Mouse (Mus musculus) Patski (cell line): ENCODE measurements around the gene Gm7029. TPM values are rescaled to one million over a fixed set of nuclear protein-coding genes. Genes with fewer than 3 reads are reported as not detected.
A peak's percentile ranks its signal among the peaks of the same experiment; 100 is the strongest.

ENCODE experiments used
- ATAC-seq: fragments of 100-300 bp; one replicate; pipeline ENCODE4 v1.8.0; 2021
- CTCF ChIA-PET: fragments of 350-600 bp; sonication (Branson Sonifier 250); formaldehyde crosslinking; loops from one replicate; lab custom pipeline; 2022; ENCODE audit warnings: inconsistent platforms; lab: Charles Lee
- POLR2A ChIA-PET: fragments of 350-600 bp; sonication (Branson Sonifier 250); formaldehyde crosslinking; loops from one replicate; lab custom pipeline; 2022; ENCODE audit warnings: antibody characterized with exemption, inconsistent platforms; lab: Charles Lee
- DNase-seq: peaks from one replicate; pipeline ENCODE4 v3.0.0-alpha.2; 2011; ENCODE audit warnings: low read depth, low spot score
- H3K27me3 ChIP-seq: fragments of 371-371 bp; one replicate; pipeline ENCODE4 v1.5.1; 2021
- CTCF ChIP-seq: fragments of 100-300 bp; IDR thresholded peaks from one replicate; pipeline ENCODE4 v1.5.1; 2021
- in situ Hi-C: fragments of 300-500 bp; cut with MboI; formaldehyde crosslinking; loops from 3 replicates; pipeline ENCODE4 v1.11.1; 2018; ENCODE audit warnings: low pct_unique_long_range_greater_than_20kb, mixed read lengths
- polyA plus RNA-seq: library from polyadenylated mRNA; unstranded; gene quantifications from one replicate; pipeline ENCODE4 v1.2.3, GENCODE M21; 2021

Gene Gm7029
- polyA plus RNA-seq, 1 experiment from 2014 or later, result not detected

DNA sequence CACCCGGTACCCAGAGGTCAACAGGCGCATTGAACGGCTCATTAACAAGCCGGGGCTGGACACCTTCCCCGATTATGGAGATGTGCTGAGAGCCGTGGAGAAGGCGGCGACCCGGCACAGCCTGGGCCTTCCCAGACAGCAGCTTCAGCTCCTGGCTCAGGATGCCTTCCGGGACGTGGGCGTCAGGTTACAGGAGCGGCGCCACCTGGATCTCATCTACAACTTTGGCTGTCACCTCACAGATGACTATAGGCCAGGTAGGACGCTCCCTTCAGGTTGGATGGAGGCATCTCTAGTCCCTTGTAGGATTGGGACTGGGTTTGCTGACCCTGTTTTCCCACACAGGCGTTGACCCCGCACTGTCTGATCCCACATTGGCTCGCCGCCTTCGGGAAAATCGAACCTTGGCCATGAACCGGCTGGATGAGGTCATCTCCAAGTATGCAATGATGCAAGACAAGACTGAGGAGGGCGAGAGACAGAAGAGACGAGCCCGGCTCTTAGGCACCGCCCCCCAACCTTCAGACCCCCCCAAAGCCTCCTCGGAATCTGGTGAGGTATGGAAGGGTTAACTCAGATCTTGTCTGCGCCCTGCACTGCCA lies 38.3 kb downstream of the Gm7029 start:
- no peak for TF ChIP-seq CTCF
- H3K27me3 ChIP-seq, result no peaks in the 10 kb centered on the region
- in situ Hi-C loops, result no loop called here
- ATAC-seq (no peak), DNase-seq (no peak)
- ChIA-PET POLR2A (interaction anchor here (0.6 to 1.0 kb wide), 2 partner anchors 18 to 90 kb away, joined by 3 read pairs; partner anchors contain the start of gene Rgl2), CTCF (no interaction called here)

DNA sequence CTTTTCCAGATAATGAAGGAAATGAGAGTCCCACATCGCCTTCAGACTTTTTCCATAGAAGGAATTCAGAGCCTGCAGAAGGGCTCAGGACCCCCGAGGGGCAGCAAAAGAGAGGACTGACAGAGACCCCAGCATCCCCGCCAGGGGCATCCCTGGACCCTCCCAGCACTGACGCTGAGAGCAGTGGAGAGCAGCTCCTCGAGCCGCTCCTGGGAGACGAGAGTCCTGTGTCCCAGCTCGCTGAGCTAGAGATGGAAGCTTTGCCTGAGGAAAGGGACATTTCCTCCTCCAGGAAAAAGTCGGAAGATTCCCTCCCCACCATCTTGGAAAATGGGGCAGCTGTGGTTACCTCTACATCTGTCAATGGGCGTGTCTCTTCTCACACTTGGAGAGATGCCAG lies 39.6 kb downstream of the Gm7029 start:
- no peak for TF ChIP-seq CTCF
- H3K27me3 ChIP-seq, result no peaks in the 10 kb centered on the region
- ChIA-PET POLR2A (no interaction called here), CTCF (no interaction called here)
- ATAC-seq (no peak), DNase-seq (no peak)
- in situ Hi-C loops, result no loop called here

DNA sequence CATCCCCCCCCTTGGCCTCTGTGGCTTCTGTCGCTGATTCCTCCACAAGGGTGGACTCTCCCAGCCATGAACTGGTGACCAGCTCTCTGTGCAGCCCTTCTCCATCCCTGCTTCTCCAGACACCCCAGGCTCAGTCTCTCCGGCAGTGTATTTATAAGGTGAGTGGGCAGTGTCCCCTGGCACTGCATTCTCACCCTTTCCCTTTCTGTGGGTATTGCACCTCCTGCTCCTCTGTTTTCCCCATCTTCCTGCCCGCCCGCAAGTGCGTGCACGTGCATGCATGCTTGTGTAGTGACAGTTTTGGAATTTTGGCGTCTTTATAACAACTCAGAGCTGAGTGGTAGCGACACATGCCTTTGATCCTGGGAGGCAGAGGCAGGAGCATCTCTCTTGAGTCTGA lies 40.3 kb downstream of the Gm7029 start:
- no peak for DNase-seq
- ChIA-PET CTCF (no interaction called here), POLR2A (no interaction called here)
- TF ChIP-seq CTCF, result no peak
- ATAC-seq, result no peak
- H3K27me3 ChIP-seq, result no peaks in the 10 kb centered on the region
- in situ Hi-C loops, result no loop called here

DNA sequence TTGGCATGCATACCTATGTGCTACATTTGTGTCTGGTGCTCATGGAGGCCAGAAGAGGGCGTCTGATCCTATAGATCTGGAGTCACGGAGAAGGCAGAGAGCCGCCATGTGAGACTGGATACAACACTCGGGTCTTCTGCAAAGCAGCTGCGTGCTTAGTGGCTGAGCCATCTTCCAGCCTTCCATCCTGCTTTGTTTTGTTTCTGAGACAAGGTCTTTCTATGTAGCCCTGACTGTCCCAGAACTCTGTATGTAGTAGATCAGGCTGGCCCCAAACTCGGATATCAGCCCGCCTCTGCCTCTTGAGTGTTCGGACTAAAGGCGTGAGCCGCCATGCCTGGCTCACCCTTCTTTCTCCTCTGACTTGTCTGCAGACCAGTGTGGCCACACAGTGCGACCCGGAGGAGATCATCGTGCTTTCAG lies 41.3 kb downstream of the Gm7029 start:
- CTCF ChIA-PET, result interaction anchor here (0.5 to 1.3 kb wide), 2 partner anchors 12 to 18 kb away, joined by 3 to 4 read pairs; no protein-coding TSS in a partner anchor
- in situ Hi-C loops, result no loop called here
- DNase-seq, result no peak
- ATAC-seq, result no peak
- POLR2A ChIA-PET, result interaction anchor here (0.7 kb wide), 1 partner anchor 122 kb away, joined by 3 read pairs; no protein-coding TSS in a partner anchor
- no peak for TF ChIP-seq CTCF
- no peaks in the 10 kb centered on the region for H3K27me3 ChIP-seq

DNA sequence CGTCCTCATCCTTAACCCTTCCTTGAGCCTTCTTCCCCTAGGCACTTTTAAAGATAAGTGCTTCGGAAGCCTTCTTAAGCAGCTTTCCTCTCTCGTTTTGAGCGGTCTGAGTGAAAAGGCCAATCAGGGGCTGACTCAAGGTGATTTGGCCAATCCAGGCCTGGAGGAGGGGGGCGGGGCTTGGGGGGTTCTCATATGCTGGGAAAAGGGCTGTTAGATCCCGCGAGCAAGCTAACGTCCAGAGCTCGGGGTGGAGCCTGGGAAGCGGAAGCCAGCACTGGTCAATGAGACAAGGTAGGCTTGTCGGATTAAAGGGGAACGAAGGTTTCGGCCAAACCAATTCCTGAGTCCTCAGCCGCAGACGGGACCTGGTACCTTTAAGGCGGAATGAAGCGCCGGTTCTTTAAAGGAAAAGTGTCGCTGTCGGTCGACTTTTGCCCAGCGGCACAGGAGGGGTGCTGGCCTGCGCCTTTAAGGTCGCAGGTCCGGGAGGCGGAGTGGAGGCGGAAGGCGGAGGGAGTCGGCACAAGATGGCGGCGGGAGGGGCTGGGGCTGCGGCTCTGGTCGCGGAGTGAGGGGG lies 42.1 kb downstream of the Gm7029 start, which contains the start of the genes Tapbp and Zbtb22:
Tapbp (plus strand) TSS at position 229 of the 580 bp plus-strand sequence.
Zbtb22 (plus strand) TSS at position 234 of the 580 bp plus-strand sequence.
- DNase-seq (peak; percentile 98), ATAC-seq (peak; percentile 92)
- CTCF ChIA-PET, result interaction anchor here (0.9 to 1.3 kb wide), 2 partner anchors 11 to 27 kb away, joined by 4 read pairs; no protein-coding TSS in a partner anchor
- POLR2A ChIA-PET, result no interaction called here
- no peak for TF ChIP-seq CTCF
- in situ Hi-C loops, result no loop called here
- no peaks in the 10 kb centered on the region for H3K27me3 ChIP-seq

DNA sequence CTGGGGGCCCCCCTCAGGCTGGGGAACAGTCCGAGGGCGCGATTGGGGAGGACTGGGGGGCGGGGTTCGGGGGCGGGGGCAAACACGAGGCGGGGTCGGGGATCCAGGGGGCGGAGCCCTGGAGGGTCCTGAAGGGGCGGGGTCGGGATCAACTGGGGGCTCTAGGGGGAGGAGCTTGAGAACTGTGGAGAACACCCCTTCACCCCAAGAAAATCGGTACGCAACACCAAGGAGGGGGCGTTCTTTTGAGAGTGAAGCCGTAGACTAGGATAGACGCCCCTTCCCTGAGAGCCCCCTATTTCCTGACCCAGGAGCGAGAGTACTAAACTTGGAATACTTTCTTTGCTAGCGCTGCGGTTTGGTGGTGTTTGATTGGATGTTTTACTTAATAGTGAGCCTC lies 42.7 kb downstream of the Gm7029 start:
- ATAC-seq, result no peak
- DNase-seq, result no peak
- in situ Hi-C loops, result no loop called here
- CTCF ChIA-PET, result interaction anchor here (0.9 to 1.3 kb wide), 2 partner anchors 10 to 28 kb away, joined by 4 read pairs; no protein-coding TSS in a partner anchor
- POLR2A ChIA-PET, result no interaction called here
- TF ChIP-seq CTCF, result no peak
- no peaks in the 10 kb centered on the region for H3K27me3 ChIP-seq

DNA sequence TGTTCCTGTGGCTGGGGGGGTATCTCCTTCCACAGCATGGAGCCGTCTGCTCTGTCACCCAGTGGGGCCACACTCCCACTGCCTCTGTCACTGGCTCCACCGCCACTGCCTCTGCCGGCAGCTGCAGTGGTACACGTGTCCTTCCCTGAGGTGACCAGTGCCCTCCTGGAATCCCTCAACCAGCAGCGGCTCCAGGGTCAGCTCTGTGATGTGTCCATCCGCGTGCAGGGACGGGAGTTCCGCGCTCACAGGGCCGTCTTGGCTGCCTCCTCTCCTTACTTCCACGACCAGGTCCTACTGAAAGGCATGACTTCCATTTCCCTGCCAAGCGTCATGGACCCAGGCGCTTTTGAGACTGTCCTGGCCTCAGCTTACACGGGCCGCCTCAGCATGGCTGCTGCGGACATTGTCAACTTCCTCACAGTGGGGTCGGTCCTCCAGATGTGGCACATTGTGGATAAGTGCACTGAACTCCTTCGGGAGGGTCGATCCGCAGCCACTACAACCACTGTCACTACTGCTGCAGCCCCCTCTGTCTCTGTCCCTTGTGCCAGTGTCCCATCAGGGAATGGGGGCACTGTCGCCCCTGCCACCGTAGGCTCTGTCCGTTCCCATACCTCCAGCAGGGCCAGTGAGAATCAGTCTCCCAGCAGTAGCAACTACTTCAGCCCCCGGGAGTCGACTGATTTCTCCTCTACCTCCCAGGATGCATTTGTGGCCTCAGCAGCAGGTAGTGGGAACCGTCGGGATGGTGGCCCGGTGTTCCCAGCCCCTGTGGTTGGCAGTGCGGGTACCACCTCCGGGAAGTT lies 43.4 kb downstream of the Gm7029 start:
- ATAC-seq (no peak), DNase-seq (no peak)
- in situ Hi-C loops, result no loop called here
- POLR2A ChIA-PET, result no interaction called here
- TF ChIP-seq CTCF, result no peak
- no peaks in the 10 kb centered on the region for H3K27me3 ChIP-seq
- CTCF ChIA-PET, result no interaction called here

DNA sequence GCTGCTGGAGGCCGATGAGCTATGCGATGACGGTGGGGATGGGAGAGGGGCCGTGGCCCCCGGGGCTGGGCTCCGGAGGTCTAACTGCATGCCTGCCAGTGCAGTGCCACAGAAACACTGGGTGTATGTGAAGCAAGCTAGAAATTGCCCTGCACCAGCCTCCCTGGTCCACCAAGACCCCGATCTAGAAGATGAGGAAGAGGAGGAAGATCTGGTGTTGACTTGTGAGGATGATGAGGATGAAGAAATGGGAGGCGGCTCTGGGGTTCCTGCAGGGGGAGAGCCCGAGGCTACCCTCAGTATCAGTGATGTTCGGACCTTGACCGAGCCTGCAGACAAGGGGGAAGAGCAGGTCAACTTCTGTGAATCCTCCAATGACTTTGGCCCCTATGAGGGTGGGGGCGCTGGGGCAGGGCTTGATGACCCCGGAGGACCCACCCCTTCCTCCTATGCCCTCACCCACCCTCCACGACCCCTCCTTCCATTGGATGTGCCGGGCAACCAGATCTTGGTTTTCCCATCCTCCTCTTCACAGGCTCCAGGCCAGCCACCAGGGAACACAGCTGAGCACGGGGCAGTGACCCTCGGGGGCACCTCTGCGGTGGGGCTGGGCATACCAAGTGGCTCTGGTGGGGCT lies 44.1 kb downstream of the Gm7029 start:
- ATAC-seq (no peak), DNase-seq (no peak)
- ChIA-PET CTCF (no interaction called here), POLR2A (no interaction called here)
- no peaks in the 10 kb centered on the region for H3K27me3 ChIP-seq
- no peak for TF ChIP-seq CTCF
- in situ Hi-C loops, result no loop called here

DNA sequence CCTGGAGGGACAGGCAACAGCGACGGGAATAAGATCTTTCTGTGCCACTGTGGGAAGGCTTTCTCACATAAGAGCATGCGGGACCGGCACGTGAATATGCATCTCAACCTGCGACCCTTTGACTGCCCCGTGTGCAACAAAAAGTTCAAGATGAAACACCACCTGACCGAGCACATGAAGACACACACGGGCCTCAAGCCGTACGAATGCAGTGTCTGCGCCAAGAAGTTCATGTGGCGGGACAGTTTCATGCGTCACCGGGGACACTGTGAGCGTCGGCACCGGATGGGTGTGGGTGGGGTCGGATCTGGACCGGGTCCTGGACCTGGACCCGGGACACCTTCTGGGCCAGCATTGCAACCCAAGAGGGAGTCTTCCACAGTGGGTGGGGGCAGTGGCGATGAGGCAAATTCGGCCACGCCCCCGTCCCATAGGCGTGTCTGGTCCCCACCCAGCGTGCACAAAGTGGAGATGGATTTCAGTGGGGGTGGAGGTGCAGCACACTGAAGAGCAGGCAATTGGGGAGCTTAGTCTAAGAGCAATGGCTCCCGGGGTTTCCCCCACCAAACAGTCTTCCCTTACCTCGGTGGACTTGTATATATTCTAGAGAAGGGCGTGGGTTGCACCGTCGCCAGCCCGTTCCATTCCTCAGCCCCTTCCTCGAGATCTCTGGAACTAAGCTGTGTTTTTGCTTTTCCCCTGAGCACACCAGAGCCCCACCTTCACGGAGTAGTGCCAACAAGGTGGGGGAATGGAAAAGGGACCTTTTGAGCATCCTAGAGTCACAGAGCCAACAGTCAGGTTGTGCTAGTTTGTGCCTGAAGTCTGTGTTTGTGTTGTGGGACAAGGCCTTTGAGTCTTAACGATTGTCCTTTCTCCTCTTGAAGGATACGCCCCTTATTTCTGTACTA lies 44.9 kb downstream of the Gm7029 start:
- no peak for DNase-seq
- H3K27me3 ChIP-seq, result no peaks in the 10 kb centered on the region

More for the DNA sequence above, 44.9 kb downstream of the Gm7029 start:
- no peak for TF ChIP-seq CTCF
- in situ Hi-C loops, result no loop called here
- CTCF ChIA-PET, result no interaction called here
- ATAC-seq, result no peak
- POLR2A ChIA-PET, result no interaction called here
